Mouse (Mus musculus) B cell, adult 67 days (primary cell): ENCODE results near the gene Cela3b. TPM values are rescaled to one million over a fixed set of nuclear protein-coding genes. Genes with fewer than 3 reads are reported as not detected.

Experiments
- total RNA-seq, 2 experiments: library from RNA; stranded (reverse); gene quantifications; 4 replicates each; pipeline ENCODE4 v1.2.4; 2023

Cela3b gene
- total RNA-seq = not detected

DNA sequence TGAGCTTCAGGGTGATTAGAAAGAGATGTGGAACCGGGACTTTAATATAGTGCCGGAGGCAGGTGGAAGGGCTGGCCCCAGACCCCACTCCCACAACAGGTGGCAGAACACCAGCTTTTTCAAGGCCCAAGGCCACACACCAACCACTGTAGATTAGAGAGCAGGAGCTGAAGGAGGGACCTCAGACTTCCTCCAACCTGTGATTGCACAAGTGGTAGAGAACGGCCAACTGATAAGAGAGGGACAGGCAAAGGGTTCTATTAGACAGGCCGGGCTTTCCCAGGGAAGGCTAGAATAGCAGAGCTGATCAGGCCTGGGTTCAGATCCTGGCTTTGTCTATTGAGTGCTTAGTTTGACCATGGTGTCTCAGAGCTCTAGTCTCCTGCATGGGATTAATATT lies at the start of gene Cela3b:
Gene Cela3b, minus strand, starts transcription at position 39 of the 400 bp plus-strand sequence.

GRCm38 (mm10) chr4:137468260-137469080 lies 38.1 kb upstream of the Cela3b start, which contains the start of gene Hspg2:
Hspg2 (plus strand) TSS chr4:137468769.

GRCm38 (mm10) chr4:137453234-137453767 lies 23.0 kb upstream of the Cela3b start, which contains the start of gene 1700013G24Rik:
1700013G24Rik (plus strand) TSS chr4:137453284.

GRCm38 (mm10) chr4:137409691-137410090 lies 20.6 kb downstream of the Cela3b start, which contains the start of gene Cela3a:
Cela3a (minus strand) TSS chr4:137409791.

Other genes with a start within 250 kb of the Cela3b start
- under 1 TPM in 1 of 2 experiments, not detected in 1; 0.29 TPM for gene Wnt4, start 153.1 kb downstream of the Cela3b start, total RNA-seq
- 100 to 1,000 TPM; 455 to 476 TPM for gene Cdc42, start 72.8 kb downstream of the Cela3b start, total RNA-seq
- gene Cela3a, start 20.7 kb downstream of the Cela3b start, total RNA-seq = not detected
- gene 1700013G24Rik, start 22.7 kb upstream of the Cela3b start, total RNA-seq = not detected
- gene Hspg2, start 38.2 kb upstream of the Cela3b start, total RNA-seq = 1 to 10 TPM; 1.3 to 3.9 TPM
- not detected for gene Ldlrad2, start 144.0 kb upstream of the Cela3b start, total RNA-seq
- gene Usp48, start 163.2 kb upstream of the Cela3b start, total RNA-seq = 100 to 1,000 TPM; 231 to 246 TPM
- gene Rap1gap, start 234.2 kb upstream of the Cela3b start, total RNA-seq = 10 to 100 TPM; 10.9 to 12.2 TPM